Mouse (Mus musculus) heart, adult 11 months (tissue): ENCODE measurements around the gene Tsc22d1.
A peak's percentile ranks its signal among the peaks of the same experiment; 100 is the strongest.

Experiments used
- DNase-seq: peaks from one replicate; pipeline ENCODE4 v3.0.0; 2022

Gene Tsc22d1

DNA sequence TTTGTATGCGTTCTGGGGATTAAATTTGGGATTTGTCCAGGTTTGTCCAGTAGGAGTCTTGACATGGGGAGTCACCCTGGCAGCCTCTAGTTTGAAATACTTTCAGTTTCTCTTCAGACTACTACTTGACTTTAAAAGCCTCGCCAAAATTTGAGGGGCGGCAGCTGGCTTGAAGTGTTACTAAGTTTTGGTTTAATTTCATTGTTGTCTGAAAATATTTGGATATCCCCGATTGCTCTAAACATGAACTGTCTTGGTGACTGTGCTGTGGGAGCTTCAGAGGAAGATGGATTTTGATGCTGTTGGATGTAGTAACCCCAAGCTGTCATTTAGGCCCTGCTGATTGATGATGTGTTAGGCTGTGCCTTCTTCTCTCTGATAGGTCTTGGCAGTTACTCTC lies 34.2 kb downstream of the Tsc22d1 start:
- peak; percentile 92 for DNase-seq

DNA sequence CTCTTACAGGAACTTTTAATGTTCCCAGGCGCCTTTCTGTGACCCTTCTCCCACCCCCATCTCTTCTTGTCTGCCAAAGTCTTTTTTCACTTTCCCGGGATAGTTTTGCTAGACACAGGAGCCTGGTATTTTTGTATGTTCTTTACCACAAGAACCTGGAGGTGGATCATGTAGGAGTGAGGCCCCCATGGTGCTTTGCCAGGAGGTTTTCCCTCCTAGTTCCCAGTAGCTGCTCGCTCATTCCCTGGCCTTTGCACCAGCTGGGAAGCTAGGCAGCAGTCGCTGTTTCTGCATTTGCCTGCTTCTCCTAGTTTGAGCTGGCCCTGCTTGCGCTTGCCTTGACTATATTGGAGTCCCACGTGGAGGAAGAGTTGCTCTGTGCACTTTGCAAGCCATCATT lies 36.2 kb downstream of the Tsc22d1 start:
- DNase-seq, result peak; percentile 65

DNA sequence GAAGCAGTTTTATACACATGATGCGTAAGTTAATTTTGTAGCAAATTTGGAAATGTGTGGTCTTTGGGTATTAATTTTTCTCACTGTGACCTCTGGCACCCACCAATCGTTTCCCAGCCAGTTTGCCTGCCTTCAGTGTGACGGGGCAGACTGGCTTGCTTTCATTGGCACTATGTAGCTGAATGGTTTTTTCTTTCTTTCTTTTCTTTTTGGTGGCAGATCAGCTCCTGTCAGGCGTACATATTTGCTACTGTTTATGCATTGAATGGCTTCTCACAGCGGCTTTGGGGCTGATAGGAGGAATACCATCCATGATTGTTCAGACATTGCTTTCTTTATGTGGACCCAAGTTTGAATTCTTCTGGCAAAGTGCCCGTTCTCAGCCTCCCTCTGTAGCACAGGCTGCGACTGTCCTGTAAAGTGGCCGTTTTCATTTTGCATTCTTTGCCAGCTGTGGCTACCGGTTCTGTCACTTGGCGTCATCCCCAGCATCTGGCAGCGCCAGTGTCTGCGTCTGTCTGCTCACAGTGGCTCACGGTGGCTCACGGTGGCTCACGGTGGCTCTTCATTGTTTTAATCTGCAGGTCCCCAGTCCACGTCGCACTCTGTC lies 38.1 kb downstream of the Tsc22d1 start:
- DNase-seq, result peak; percentile 50

DNA sequence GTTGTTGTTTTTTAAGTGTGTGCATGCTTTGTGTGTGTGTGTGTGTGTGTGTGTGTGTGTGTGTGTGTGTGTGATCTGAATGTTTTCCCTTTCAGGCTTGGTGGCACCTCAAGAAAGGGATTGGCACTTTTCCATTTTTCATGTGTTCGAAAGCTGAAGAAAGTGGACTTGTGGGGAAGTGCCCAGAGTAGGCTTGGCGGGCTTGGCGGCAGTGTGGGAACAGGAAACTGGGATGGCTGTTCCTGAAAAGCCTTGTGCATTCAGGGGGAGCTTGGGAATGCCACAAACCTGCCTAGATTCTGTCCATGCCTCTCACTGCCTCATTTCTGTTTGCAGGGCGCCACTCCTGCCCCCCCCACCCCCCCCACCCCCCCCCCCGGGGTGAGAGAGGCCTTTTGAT lies 39.9 kb downstream of the Tsc22d1 start:
- peak; percentile 28 for DNase-seq

DNA sequence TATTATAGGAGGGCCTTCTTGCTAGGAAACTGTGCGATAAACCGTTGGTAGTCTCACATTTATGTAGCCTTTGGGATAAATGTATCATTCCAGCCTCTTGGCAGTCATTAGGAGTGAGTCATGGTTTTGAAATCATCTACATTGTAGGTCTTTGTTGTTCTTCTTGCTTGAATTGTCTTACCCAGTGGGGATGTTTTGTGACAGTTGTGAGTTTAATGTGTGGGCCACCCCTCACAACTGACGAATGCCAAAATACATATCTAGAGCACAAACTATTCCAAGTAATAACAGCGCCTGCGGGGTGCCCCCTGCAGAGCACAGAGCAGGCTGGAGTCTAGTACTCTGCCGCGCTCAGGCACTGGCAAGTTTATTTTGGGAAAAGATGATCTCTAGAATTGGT lies 40.4 kb downstream of the Tsc22d1 start:
- DNase-seq, result peak; percentile 49

DNA sequence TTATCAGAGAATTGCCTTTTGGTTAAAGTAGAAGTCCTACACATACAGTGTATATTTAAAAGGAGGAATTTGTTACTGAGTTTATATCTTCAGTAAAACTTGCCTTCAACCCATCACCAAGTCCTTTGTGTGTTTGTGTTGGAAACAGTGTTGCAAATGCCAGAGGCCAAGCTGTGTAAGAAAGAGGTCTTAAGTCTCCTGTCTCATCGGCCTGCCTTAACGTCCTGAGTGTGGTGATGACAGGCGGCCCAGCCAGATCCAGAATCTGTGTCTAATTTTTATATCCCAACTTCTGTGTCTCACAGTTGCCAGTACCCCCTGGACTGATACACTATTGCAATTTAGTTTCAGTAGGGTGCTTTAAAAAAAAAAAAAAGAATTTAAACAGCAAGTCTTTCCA lies 42.9 kb downstream of the Tsc22d1 start:
- peak; percentile 73 for DNase-seq

DNA sequence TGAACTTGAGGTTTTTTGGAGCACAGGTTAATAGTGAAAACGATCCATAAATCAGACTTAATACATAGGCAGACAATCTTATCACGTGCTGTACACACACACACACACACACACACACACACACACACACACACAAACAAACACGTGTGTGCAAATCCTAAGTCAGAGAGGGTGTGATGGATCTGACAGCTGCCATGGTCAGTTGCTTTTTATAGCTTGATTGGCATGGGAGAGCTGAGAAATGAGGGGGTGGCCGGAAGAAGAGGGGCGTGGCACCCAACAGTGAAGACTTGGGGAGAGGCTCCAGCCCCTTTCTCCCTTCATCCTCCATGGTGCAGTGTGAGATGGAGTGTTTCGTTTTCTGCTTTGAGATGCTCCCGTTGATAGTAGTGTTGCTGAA lies 45.4 kb downstream of the Tsc22d1 start:
- no peak for DNase-seq

DNA sequence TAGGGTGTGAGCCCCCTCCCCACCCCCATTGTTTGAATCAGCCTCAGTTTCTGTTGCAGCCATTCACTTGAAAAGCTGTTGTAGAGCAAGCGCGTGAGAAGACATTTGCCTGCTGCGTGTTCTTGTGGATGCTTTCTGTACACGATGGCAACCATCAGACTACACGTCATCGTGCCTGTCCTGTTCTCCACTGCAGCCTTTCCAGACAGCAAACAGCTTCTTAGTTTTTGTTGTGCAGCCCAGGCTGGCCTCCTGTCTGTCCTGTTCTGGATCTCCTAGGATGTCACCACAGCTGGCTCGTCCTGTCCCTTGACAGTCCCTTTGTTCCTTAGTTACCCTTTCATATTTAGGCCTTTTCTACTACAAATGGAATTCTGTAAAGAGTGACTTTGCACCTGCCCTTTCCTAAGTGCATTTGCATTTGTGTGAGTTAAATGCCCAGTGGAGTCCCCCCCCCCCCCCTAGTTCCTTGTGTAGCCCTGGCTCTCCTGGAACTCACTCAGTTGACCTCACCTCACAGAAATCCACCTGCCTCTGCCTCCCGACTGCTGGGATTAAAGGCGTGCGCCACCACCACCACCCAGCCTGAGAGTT lies 46.5 kb downstream of the Tsc22d1 start:
- DNase-seq, result peak; percentile 68

DNA sequence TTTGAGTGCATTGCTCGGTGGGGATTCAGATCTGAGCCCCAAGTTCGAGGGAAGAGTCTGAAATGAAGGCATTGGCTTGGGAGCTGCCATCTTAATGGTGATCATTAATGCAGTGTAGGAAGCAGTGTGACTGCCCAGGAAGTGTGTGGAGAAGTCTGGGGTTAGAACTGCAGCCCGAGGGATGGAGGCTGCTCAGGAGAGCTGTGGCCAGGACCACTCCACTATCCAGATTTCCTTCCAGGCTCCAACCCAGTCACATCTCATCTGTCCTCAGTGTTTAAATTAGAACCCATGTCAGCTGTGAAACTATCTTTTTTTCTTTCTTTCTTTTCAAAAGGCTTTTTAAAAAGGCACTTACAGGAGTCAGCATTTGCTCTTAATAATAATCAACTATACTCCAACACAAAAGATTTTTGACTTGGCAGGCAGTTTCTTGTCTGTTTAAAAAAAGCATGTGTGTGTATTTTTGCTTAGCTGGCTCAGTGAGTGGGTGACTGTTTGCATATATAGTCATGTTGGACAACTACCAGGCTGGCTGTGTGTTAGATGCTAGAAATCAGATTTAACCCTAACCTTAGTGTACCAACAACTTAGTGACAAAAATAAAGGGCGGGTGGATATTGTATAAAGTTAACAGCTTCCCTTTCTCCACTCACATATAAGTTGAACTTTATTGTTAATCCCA lies 48.8 kb downstream of the Tsc22d1 start:
- no peak for DNase-seq

DNA sequence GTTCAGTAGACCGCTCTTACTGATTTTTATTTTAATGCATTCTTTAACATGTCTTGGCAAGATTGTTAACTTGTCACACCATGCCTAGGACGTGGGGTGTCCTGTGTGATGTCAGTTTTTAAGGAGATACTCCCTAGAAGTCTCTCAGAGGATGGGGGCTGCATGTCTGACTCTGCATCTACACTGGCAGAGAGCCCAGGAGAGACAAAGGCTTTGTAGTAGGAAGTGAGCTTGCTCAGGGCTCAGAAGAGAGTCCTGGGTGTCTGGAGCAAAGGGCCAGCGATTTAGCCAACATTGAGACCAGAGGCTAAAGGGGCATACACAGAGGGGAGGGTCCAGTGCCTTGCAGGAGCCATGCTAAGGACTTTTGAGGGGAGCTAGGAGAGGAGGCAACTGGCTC lies 50.2 kb downstream of the Tsc22d1 start:
- no peak for DNase-seq

DNA sequence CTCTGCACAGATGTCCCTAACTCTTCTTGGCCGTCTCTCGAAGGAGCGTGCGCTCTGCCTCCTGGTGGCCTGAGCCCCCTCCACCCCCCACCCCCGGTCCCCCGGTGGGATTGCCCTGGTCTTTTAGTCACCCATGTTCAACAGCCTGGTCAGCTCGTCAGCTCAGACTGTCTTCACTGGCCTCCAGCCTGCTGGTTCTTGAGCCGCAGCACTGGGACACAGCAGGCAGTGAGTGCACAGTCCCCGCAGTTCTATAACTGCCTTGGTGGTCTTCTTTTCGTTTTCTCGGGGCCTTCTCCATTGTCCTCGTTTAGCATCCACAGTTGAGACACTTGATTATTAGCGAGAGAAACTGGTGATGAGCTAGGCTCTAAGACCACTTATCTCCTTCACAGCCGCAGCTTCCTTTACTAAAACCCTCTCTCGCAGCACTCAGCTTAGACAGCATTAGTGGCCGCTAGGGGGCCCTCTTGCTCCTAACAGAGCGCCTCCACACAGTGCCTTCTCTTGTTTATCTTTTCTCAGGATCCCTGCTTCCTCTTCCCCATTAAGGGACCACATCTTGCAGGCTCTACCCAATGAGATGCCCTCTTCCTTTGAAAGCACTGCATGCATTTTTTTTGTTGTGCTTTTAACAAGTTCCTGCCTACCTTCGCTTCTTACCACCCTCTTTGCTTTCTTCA lies 52.0 kb downstream of the Tsc22d1 start:
- DNase-seq, result peak; percentile 95

DNA sequence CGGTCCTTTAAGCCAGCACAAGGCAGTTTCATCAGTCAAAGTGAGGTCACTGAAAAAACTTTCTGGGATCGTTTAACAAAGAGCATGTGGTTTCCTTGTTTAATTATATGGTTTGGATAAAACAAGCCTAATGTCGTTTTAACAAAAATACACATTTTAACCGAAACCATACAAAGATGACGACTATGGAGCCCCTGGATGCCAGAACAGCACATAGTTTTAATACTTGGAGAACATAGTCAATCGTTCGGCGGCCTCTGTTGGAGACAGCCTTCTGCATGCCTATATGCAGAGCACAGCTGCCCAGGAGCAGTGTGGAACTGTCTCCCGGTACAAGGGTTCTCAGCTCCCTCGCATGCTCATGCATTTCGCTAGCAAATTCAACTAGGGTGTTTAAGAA lies 53.2 kb downstream of the Tsc22d1 start:
- no peak for DNase-seq

DNA sequence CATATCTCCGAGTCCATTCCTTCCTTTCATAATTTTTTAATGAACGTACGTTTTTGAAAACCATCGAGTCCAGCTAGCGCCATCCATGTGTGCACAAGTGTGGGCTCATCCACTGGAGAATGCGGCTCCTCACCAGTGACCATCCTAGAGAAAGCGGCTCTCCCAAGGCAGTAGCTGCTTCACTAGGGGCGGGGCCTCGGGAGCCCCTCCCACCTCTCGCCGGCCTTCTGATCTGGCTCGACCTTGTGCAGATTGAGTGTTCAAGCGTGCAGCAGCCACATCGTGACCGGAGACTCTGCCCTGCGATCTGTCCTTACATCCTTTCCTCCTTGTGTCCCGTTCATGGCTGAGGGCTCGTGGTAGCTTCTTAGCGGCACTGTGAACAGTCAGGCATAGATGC lies 56.5 kb downstream of the Tsc22d1 start:
- no peak for DNase-seq

DNA sequence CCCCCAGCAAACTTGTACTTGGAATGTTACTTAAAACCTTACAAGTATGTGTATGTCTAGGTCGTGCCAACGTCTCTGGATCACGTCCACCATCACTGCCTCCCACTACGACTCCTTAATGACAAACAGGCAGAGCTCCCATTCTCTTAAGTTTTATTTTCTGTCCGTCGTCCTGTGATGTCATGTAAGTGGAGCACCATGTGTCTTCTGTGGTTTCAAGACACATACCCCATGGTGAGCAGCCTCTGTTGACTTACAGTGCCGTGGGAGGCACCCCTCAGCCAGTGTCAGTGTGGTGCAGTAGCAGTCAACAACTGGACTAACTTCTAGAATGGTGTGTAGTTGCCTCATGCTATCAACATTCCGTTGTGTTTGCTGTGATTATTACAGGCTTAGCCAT lies 57.7 kb downstream of the Tsc22d1 start:
- no peak for DNase-seq

DNA sequence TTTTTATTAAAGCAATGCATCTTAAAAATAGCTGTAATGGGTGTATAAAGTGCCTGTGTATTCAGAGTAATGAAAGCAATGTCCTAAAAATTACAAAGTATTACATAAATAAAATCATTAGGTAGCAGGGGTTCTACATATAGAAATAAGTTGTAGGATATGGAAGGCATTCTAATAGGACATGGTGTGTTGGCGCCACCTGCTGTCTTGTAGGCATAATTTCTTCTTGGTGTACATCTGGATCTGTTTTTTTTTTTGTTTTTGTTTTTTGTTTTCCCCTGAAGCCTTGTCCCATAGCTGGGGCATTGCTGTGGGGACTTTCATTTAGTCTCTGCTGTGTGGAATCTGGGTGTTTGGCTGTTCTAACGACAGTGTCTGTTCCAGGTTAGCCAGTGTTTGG lies 58.6 kb downstream of the Tsc22d1 start:
- DNase-seq, result no peak

DNA sequence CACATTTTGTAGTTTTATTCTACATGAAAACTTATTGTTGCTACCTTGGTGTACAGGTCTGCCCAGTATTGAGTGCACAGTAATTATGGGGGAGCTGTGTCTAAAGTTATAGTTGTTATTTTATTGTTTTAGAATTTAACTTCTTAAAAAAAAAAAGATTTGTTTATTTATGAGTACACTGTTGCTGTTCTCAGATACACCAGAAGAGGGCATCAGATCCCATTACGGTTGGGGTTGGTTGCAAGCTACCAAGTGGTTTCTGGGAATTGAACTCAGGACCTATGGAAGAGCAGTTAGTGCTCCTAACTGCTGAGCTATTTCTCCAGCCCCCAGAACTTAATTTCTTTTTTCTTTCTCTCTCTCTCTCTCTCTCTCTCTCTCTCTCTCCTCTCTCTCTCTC lies 59.4 kb downstream of the Tsc22d1 start:
- no peak for DNase-seq

DNA sequence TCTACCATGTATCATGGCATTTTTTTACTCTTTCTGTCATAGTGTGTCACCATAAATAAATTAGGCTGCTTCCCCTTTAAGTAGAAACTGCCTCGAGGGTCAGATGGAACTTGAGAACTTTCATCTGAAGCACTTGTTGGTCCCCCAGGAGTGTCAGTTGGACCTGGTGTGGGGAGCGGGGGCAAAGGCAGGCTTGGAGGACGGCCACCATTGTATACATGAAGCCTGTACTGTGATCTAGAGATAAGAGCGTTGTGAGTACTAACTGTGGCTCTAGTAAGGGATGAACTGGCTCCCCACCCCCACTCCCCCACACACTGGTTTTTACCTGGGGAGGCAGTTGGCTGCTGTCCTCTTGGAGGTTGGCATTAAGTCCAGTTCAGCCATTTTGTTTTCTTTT lies 62.0 kb downstream of the Tsc22d1 start:
- DNase-seq, result no peak

DNA sequence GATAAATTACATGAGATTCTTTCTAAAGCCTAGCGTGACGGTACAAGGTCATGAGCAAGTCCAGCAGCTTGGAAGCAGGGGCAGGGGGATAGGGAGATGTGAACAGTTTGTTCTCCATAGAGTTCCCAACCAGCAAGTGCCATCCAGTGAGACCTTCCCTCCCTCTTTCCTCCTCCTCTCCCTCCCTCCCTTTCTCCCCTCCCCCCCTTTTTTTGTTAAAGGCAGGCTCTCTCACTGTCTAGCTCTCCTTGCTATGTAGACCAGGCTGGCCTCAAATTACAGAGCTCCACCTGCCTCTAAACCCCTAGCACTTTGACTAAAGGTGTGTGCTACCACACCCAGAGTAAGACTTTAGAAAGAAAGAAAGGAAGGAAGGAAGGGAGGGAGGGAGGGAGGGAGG lies 63.3 kb downstream of the Tsc22d1 start:
- no peak for DNase-seq

DNA sequence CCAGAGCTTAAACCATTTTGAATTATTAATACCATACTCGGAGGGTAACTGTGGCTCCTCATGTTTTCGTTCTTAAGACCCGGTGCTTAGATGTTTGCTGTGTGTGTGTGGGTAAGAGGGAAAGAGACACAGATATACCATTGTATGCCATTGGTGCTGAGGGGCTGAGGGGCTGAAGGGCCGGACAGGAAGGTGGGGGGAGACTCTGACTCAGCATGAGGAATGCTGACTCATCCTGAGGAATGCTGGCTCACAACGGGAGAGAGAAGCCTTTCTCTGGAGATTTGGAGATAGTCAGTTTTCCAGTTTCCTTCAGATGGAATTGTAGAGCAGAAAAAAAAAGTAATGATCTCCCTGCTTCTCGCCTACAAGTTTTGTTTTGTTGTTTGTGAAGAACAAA lies 63.9 kb downstream of the Tsc22d1 start:
- no peak for DNase-seq

DNA sequence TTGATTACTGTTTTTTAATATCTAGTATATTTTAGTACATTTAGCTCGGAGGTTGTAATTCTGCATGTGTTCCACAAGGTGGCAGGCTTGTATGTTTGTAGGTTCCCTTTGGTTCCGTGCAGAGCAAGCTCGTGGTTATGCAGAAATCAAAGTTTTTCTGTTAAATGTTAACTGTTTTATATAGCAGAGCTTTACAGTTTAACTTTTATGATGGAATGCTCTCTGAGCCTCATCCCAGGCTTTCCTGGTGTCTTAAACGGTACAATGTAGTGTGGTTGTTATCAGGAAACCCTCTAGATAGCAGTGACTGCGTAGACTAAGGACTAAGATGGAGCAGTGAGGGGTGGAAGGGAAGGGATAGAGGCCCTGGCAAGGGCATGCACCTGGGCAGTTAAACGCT lies 65.1 kb downstream of the Tsc22d1 start:
- DNase-seq, result no peak

DNA sequence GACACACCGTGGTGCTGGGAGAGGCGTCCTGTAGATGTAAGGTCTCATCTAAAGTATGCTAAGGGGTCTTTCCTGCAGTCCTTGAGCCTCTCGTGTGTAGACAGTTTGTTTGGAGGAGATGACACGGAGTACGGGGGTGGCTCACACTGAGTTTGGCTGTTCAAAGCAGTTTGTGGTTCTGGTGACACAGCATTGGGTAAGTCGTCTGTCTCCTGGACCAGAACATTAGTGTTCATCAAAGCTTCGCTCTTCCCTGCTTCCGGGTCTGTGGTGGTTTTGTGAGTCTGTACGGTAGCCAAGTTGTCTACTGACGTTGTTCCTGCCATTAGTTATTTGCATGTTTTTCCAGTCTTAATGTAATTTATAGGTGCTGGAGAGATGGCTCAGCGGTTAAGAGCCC lies 65.7 kb downstream of the Tsc22d1 start:
- DNase-seq, result no peak

DNA sequence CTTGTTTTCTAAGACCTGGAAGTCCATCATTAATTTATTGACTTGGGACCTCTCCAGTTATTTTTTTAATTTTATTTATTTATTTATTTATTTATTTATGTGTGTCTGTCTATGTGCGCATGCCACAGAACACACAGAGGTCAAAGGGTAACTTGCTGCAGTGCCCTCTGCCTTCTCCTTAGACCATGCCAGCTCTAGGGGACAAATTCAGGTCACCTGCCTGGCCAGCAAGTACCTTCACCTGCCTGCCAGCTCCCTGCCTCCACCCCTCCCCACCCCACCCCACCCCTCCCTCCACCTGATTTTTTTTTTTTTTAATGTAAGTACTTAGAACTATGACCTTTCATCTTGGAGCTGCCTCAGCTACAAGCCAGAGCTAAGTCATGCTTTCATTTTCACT lies 68.9 kb downstream of the Tsc22d1 start:
- no peak for DNase-seq

DNA sequence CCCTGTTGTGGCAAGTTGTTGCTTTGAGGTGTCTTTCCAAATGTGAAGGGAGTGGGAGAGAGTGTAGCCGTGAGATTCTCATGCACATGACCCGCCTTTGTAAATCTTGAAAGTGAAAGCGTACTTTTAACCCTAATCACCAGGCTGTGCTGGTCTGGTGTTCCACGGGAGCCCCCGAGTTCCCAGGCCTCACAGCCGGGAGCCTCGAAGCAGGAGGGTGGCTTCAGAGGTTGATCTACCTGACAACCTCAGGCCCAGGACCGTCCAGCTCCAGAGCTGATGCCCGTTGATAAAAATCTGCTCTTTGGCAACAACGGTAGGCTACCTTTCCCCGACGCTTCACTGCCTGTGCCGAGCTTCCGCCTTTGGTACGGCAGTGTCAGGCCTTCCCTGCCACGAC lies 72.8 kb downstream of the Tsc22d1 start:
- DNase-seq, result no peak
